Mouse (Mus musculus) embryonic facial prominence, embryonic 15.5 days (tissue): ENCODE data around the gene Cd72. TPM values are rescaled to one million over a fixed set of nuclear protein-coding genes. Genes with fewer than 3 reads are reported as not detected.

Experiments used
- ATAC-seq: fragments of 200-750 bp; cut with Nextera tagmentation; 2 replicates; pipeline ENCODE4 v1.8.0; 2017; ENCODE audit warnings: low read depth, moderate TSS enrichment; ENCODE audit not compliant: insufficient number of reproducible peaks, low FRiP score, low TSS enrichment
- H3K27ac ChIP-seq: fragments of 300-500 bp; sonication (generic); replicated peaks from 2 replicates; pipeline ENCODE4 v1.5.1; 2015; ENCODE audit warnings: mild to moderate bottlenecking, inconsistent platforms
- H3K27me3 ChIP-seq: fragments of 300-500 bp; sonication (generic); 2 replicates; pipeline ENCODE4 v1.6.1; 2015; ENCODE audit warnings: inconsistent platforms
- H3K36me3 ChIP-seq: fragments of 300-500 bp; sonication (generic); 2 replicates; pipeline ENCODE4 v1.6.1; 2015; ENCODE audit warnings: mild to moderate bottlenecking, inconsistent platforms
- H3K4me1 ChIP-seq: fragments of 300-500 bp; sonication (generic); 2 replicates; pipeline ENCODE4 v1.6.1; 2015; ENCODE audit warnings: inconsistent platforms
- H3K4me2 ChIP-seq: fragments of 300-500 bp; sonication (generic); replicated peaks from 2 replicates; pipeline ENCODE4 v1.6.1; 2015; ENCODE audit warnings: mild to moderate bottlenecking, inconsistent platforms
- H3K4me3 ChIP-seq: fragments of 300-500 bp; sonication (generic); replicated peaks from 2 replicates; pipeline ENCODE4 v1.5.1; 2015; ENCODE audit warnings: mild to moderate bottlenecking, inconsistent platforms
- H3K9ac ChIP-seq: fragments of 300-500 bp; sonication (generic); 2 replicates; pipeline ENCODE4 v1.6.1; 2015; ENCODE audit warnings: inconsistent platforms
- H3K9me3 ChIP-seq: fragments of 300-500 bp; sonication (generic); replicated peaks from 2 replicates; pipeline ENCODE4 v1.6.1; 2016; ENCODE audit warnings: inconsistent platforms
- WGBS: fragments of 180-500 bp; shearing (Covaris S2); methylation state at CpG from one replicate; pipeline ENCODE4 v1.1.7; 2015; 5-methylcytosine and 5-hydroxymethylcytosine counted together
- polyA plus RNA-seq: library from polyadenylated mRNA; unstranded; fragments of >200 nt; fragmentation: Nextera tagmentation; extraction: Ambion mirVana; gene quantifications from 2 replicates; pipeline ENCODE4 v1.2.1, GENCODE M21; 2015

Gene Cd72
- polyA plus RNA-seq, 1 experiment from 2014 or later = 3.1 TPM

GRCm38 (mm10) chr4:43478534-43478858, 24.1 kb upstream of the Cd72 start:
- H3K9ac ChIP-seq = 0 out of 2 replicates have a peak overlapping the region, but pooled peaks have one; percentile 23
- ATAC-seq = 0 out of 2 replicates have a peak, but pooled peaks have one; percentile 11

GRCm38 (mm10) chr4:43477857-43478533, 23.6 kb upstream of the Cd72 start:
- peak overlapping the region; percentile 38 for H3K4me3 ChIP-seq
- peak overlapping the region; percentile 23; the same call in 1 of the 2 replicates for H3K27ac ChIP-seq
- WGBS = 22% methylated on average over 11 of the region's 11 CpGs
- H3K9ac ChIP-seq = 0 out of 2 replicates have a peak overlapping the region, but pooled peaks have one; percentile 23
- no peaks in the 10 kb centered on the region for H3K27me3 ChIP-seq
- H3K4me2 ChIP-seq = peak overlapping the region; percentile 47
- no peaks in the 10 kb centered on the region for H3K9me3 ChIP-seq
- H3K36me3 ChIP-seq = no peaks in the 10 kb centered on the region
- H3K4me1 ChIP-seq = peaks cover 9% of the 10 kb centered on the region
- ATAC-seq = peak; percentile 87

More at GRCm38 (mm10) chr4:43478534-43478858, 24.1 kb upstream of the Cd72 start:
- Histone ChIP-seq H3K27ac (peak overlapping the region; percentile 23; the same call in 1 of the 2 replicates), H3K27me3 (no peaks in the 10 kb centered on the region), H3K4me2 (peak overlapping the region; percentile 47), H3K36me3 (no peaks in the 10 kb centered on the region), H3K4me1 (peaks cover 9% of the 10 kb centered on the region), H3K4me3 (peak overlapping the region; percentile 38), H3K9me3 (no peaks in the 10 kb centered on the region)
- 50% methylated on average over 8 of the region's 8 CpGs for WGBS

GRCm38 (mm10) chr4:43476604-43477003, 22.2 kb upstream of the Cd72 start:
- Histone ChIP-seq H3K9me3 (no peaks in the 10 kb centered on the region), H3K4me3 (no peak overlapping the region), H3K36me3 (no peaks in the 10 kb centered on the region), H3K9ac (no peak overlapping the region), H3K27me3 (no peaks in the 10 kb centered on the region), H3K4me2 (no peak overlapping the region), H3K27ac (no peak overlapping the region), H3K4me1 (peaks cover 7% of the 10 kb centered on the region)
- 89% methylated on average over 6 of the region's 6 CpGs for WGBS
- ATAC-seq = no peak

GRCm38 (mm10) chr4:43473636-43474035, 19.2 kb upstream of the Cd72 start:
- peaks cover 7% of the 10 kb centered on the region for H3K4me1 ChIP-seq
- ATAC-seq = no peak
- no peaks in the 10 kb centered on the region for H3K36me3 ChIP-seq
- WGBS = 67% methylated on average over 1 of the region's 1 CpGs
- no peaks in the 10 kb centered on the region for H3K27me3 ChIP-seq
- H3K4me3 ChIP-seq = no peak overlapping the region
- H3K27ac ChIP-seq = no peak overlapping the region
- no peak overlapping the region for H3K4me2 ChIP-seq
- no peaks in the 10 kb centered on the region for H3K9me3 ChIP-seq
- H3K9ac ChIP-seq = no peak overlapping the region

- H3K4me3 ChIP-seq = no peak overlapping the region
- no peak for ATAC-seq
- WGBS = 85% methylated on average over 10 of the region's 10 CpGs
- no peaks in the 10 kb centered on the region for H3K36me3 ChIP-seq
- H3K9ac ChIP-seq = no peak overlapping the region
- 0 out of 2 replicates have a peak, but pooled peaks cover 5% of the 10 kb centered on the region for H3K4me1 ChIP-seq
- no peaks in the 10 kb centered on the region for H3K27me3 ChIP-seq
- H3K4me2 ChIP-seq = no peak overlapping the region
- no peaks in the 10 kb centered on the region for H3K9me3 ChIP-seq
- no peak overlapping the region for H3K27ac ChIP-seq
Observed at GRCm38 (mm10) chr4:43470301-43470700, 15.9 kb upstream of the Cd72 start.

GRCm38 (mm10) chr4:43466872-43467271, 12.4 kb upstream of the Cd72 start:
- no peak for ATAC-seq
- 82% methylated on average over 7 of the region's 7 CpGs for WGBS
- no peaks in the 10 kb centered on the region for H3K27me3 ChIP-seq

GRCm38 (mm10) chr4:43465935-43466334, 11.5 kb upstream of the Cd72 start:
- ATAC-seq = no peak
- H3K4me1 ChIP-seq = 0 out of 2 replicates have a peak, but pooled peaks cover 5% of the 10 kb centered on the region
- no peak overlapping the region for H3K9ac ChIP-seq
- H3K36me3 ChIP-seq = no peaks in the 10 kb centered on the region
- H3K27ac ChIP-seq = no peak overlapping the region
- 80% methylated on average over 6 of the region's 6 CpGs for WGBS
- no peaks in the 10 kb centered on the region for H3K9me3 ChIP-seq
- H3K27me3 ChIP-seq = no peaks in the 10 kb centered on the region
- no peak overlapping the region for H3K4me3 ChIP-seq
- H3K4me2 ChIP-seq = no peak overlapping the region

More at GRCm38 (mm10) chr4:43466872-43467271, 12.4 kb upstream of the Cd72 start:
- Histone ChIP-seq H3K4me1 (0 out of 2 replicates have a peak, but pooled peaks cover 5% of the 10 kb centered on the region), H3K36me3 (no peaks in the 10 kb centered on the region), H3K9ac (no peak overlapping the region), H3K27ac (no peak overlapping the region), H3K4me3 (no peak overlapping the region), H3K9me3 (no peaks in the 10 kb centered on the region), H3K4me2 (no peak overlapping the region)

- Histone ChIP-seq H3K4me3 (no peak overlapping the region), H3K9ac (no peak overlapping the region), H3K27ac (no peak overlapping the region), H3K27me3 (no peaks in the 10 kb centered on the region), H3K4me2 (no peak overlapping the region), H3K36me3 (no peaks in the 10 kb centered on the region), H3K4me1 (0 out of 2 replicates have a peak, but pooled peaks cover 5% of the 10 kb centered on the region), H3K9me3 (no peaks in the 10 kb centered on the region)
- no peak for ATAC-seq
- WGBS = 93% methylated on average over 5 of the region's 5 CpGs
Observed at GRCm38 (mm10) chr4:43463102-43463501, 8.7 kb upstream of the Cd72 start.

GRCm38 (mm10) chr4:43457124-43457523, 2.7 kb upstream of the Cd72 start:
- Histone ChIP-seq H3K27me3 (peaks cover 22% of the 10 kb centered on the region; the same call in 1 of the 2 replicates), H3K4me1 (peaks cover 18% of the 10 kb centered on the region), H3K9ac (no peak overlapping the region), H3K4me2 (no peak overlapping the region), H3K36me3 (no peaks in the 10 kb centered on the region), H3K27ac (no peak overlapping the region), H3K9me3 (no peaks in the 10 kb centered on the region), H3K4me3 (no peak overlapping the region)
- 25% methylated on average over 8 of the region's 8 CpGs for WGBS
- no peak for ATAC-seq

- Histone ChIP-seq H3K4me1 (peaks cover 18% of the 10 kb centered on the region), H3K4me2 (no peak overlapping the region), H3K9me3 (no peaks in the 10 kb centered on the region), H3K27ac (no peak overlapping the region), H3K9ac (no peak overlapping the region), H3K36me3 (no peaks in the 10 kb centered on the region), H3K4me3 (no peak overlapping the region), H3K27me3 (peaks cover 24% of the 10 kb centered on the region; the same call in 1 of the 2 replicates)
- no peak for ATAC-seq
- 31% methylated on average over 4 of the region's 4 CpGs for WGBS
Observed at GRCm38 (mm10) chr4:43456470-43456869, 2.0 kb upstream of the Cd72 start.

GRCm38 (mm10) chr4:43453413-43453812, 1.0 kb downstream of the Cd72 start:
- H3K36me3 ChIP-seq = no peaks in the 10 kb centered on the region
- peak overlapping the region; percentile 28; the same call in 1 of the 2 replicates for H3K9ac ChIP-seq
- peak overlapping the region; percentile 29 for H3K4me3 ChIP-seq
- no peak overlapping the region for H3K27ac ChIP-seq
- H3K4me2 ChIP-seq = peak overlapping the region; percentile 53
- ATAC-seq = no peak
- WGBS = under 1% methylated on average over 18 of the region's 18 CpGs
- H3K9me3 ChIP-seq = no peaks in the 10 kb centered on the region
- H3K27me3 ChIP-seq = peaks cover 24% of the 10 kb centered on the region; the same call in 1 of the 2 replicates
- H3K4me1 ChIP-seq = peaks cover 20% of the 10 kb centered on the region
